Mouse (Mus musculus): ENCODE results near the gene Tex9.
A peak's percentile ranks its signal among the peaks of the same experiment; 100 is the strongest.

- TF ChIP-seq CTCF (IDR thresholded peaks at IDR 0.05; ENCODE audit: extremely low read depth, insufficient read length, insufficient replicate concordance, low read depth, low read length): peak; percentile 90; the same call in 1 of the 2 replicates
- TF ChIP-seq POLR2A (IDR thresholded peaks at IDR 0.05; ENCODE audit: low read depth, low read length): no peak
Measured at GRCm38 (mm10) chr9:72408131-72408586, 83.9 kb downstream of the Tex9 start.
